Mouse (Mus musculus) layer of hippocampus, adult 9-11 months (tissue): Measurements from ENCODE around the gene Arid1b.
A peak's percentile ranks its signal among the peaks of the same experiment; 100 is the strongest.
"Not testable (repeated sequence)": the region's sequence is repeated elsewhere in the genome, so short reads cannot be mapped to it uniquely, and the experiment has no call there.

Source experiments
- DNase-seq: peaks from one replicate; pipeline ENCODE4 v3.0.0; 2022

The Arid1b gene

GRCm38 (mm10) chr17:5059092-5059601 is 65.0 kb downstream of the Arid1b start:
- DNase-seq, result no peak

GRCm38 (mm10) chr17:5060515-5061084 is 66.5 kb downstream of the Arid1b start:
- DNase-seq, result no peak

GRCm38 (mm10) chr17:5061183-5061582 is 67.1 kb downstream of the Arid1b start:
- DNase-seq, result no peak

- DNase-seq, result no peak
Observed at GRCm38 (mm10) chr17:5061593-5061992, 67.5 kb downstream of the Arid1b start.

- no peak for DNase-seq
Observed at GRCm38 (mm10) chr17:5063471-5064176, 69.5 kb downstream of the Arid1b start.

- DNase-seq, result no peak
Observed at GRCm38 (mm10) chr17:5064777-5065176, 70.6 kb downstream of the Arid1b start.

GRCm38 (mm10) chr17:5065270-5065669 is 71.1 kb downstream of the Arid1b start:
- peak; percentile 61 for DNase-seq

- DNase-seq, result no peak
Observed at GRCm38 (mm10) chr17:5066835-5067234, 72.7 kb downstream of the Arid1b start.

GRCm38 (mm10) chr17:5067264-5067663 is 73.1 kb downstream of the Arid1b start:
- DNase-seq, result peak; percentile 44

- no peak for DNase-seq
Observed at GRCm38 (mm10) chr17:5070399-5070798, 76.3 kb downstream of the Arid1b start.

- no peak for DNase-seq
Observed at GRCm38 (mm10) chr17:5072539-5072938, 78.4 kb downstream of the Arid1b start.

- no peak for DNase-seq
Observed at GRCm38 (mm10) chr17:5074752-5075506, 80.8 kb downstream of the Arid1b start.

GRCm38 (mm10) chr17:5077996-5078395 is 83.9 kb downstream of the Arid1b start:
- no peak for DNase-seq

GRCm38 (mm10) chr17:5078576-5078975 is 84.4 kb downstream of the Arid1b start:
- no peak for DNase-seq

- no peak for DNase-seq
Observed at GRCm38 (mm10) chr17:5080884-5081419, 86.8 kb downstream of the Arid1b start.

GRCm38 (mm10) chr17:5082274-5082673 is 88.1 kb downstream of the Arid1b start:
- DNase-seq, result no peak

GRCm38 (mm10) chr17:5083497-5083896 is 89.4 kb downstream of the Arid1b start:
- DNase-seq, result no peak

- peak; percentile 77 for DNase-seq
Observed at GRCm38 (mm10) chr17:5084139-5084538, 90.0 kb downstream of the Arid1b start.

GRCm38 (mm10) chr17:5085004-5085403 is 90.9 kb downstream of the Arid1b start:
- DNase-seq, result no peak

GRCm38 (mm10) chr17:5085942-5086341 is 91.8 kb downstream of the Arid1b start:
- DNase-seq, result no peak

- not testable (repeated sequence) for DNase-seq
Observed at GRCm38 (mm10) chr17:5088241-5088640, 94.1 kb downstream of the Arid1b start.

GRCm38 (mm10) chr17:5088822-5089221 is 94.7 kb downstream of the Arid1b start:
- DNase-seq, result no peak

- DNase-seq, result no peak
Observed at GRCm38 (mm10) chr17:5089541-5089940, 95.4 kb downstream of the Arid1b start.
